Mouse (Mus musculus): ENCODE measurements around the gene Hacd2. TPM values are rescaled to one million over a fixed set of nuclear protein-coding genes. Genes with fewer than 3 reads are reported as not detected.

The Hacd2 gene
- total RNA-seq (2012; rRNA removed) (33.2 and 50.3 TPM in 2 replicates), total RNA-seq (2014; rRNA removed) (30.1 and 49.7 TPM in 2 replicates), polyA plus RNA-seq (2012; ENCODE audit: insufficient read length, low read depth) (133 and 135 TPM in 2 replicates)

DNA sequence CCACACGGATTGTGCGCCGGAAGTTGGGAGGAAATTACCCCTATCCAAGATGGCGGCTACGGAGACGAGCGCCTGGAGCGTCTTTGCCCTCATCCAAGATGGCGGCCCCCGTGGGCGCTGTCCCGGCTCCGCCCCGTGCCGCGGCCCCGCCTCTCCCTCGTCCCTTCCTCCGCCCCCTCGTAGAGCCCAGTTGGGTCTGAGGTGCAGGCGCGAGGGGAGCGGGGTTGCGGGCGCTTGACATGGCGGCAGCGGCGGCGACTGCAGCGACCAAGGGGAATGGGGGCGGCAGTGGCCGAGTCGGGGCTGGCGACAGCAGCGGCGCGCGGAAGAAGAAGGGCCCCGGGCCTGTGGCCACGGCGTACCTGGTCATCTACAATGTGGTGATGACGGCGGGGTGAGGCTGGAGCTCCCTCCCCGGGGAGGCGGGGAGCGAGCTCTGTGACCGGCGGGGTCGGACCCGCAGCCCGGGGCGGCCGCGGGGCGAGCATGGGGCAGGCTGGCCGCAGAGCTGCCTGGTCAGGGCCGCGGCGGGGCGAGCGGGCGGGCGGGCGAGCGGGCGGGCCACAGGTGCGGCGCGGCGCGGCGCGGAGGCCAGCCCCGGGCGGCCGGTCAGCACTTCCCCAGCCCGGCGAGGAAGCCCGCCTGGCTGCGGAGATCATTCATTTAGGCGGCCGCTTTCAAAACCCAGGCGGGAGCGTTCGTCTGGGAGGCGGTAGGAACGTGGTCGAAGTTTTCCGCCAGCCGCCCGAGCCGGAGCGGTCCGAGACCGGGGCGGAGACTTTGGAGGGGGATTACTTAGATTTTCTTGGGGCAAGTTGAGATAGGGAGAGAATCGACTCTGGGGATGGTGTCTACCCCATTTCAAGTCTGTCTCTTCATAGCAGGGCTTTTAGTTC, at the start of gene Hacd2:
Hacd2 (plus strand) TSS at position 187 of the 896 bp plus-strand sequence.
- in situ Hi-C loops (cut with MboI; ENCODE audit: low pct_ligation_motif_present, low pct_unique_long_range_greater_than_20kb, low sequenced_read_pairs), result no loop called here
- Histone ChIP-seq H3K79me2 (replicated peaks; ENCODE audit: control insufficient read depth, extremely low read depth, insufficient read depth, poor library complexity, severe bottlenecking) (peaks cover 12% of the 10 kb centered on the region), H3K27ac (ENCODE audit: insufficient read depth, low read depth) (peak within 1 kb of the TSS; percentile 26; the same call in 1 of the 2 replicates), H3K9me3 (replicated peaks; ENCODE audit: low read length) (peaks cover 9% of the 10 kb centered on the region), H3K27me3 (replicated peaks) (peaks cover 2% of the 10 kb centered on the region), H3K4me1 (ENCODE audit: control insufficient read depth in 1 of 2, insufficient read depth in 2 of 2) (peaks cover 5 to 33% of the 10 kb centered on the region in 2 experiments), H3K4me2 (ENCODE audit: insufficient read depth, low read depth, poor library complexity, severe bottlenecking) (peak within 1 kb of the TSS; percentile 98), H3K36me3 (replicated peaks in 1 of 2; ENCODE audit: control insufficient read depth in 1 of 2, insufficient read depth in 1 of 2, low read length in 1 of 2) (peaks cover 7 to 9% of the 10 kb centered on the region in 2 experiments), H3K4me3 (replicated peaks in 1 of 3; ENCODE audit: low read depth in 2 of 3, low read length in 2 of 3, poor library complexity in 1 of 3) (peak within 1 kb of the TSS; percentile 76 to 93 (median 81)), H3K9ac (ENCODE audit: insufficient read depth, low read depth) (peak within 1 kb of the TSS; percentile 85)
- no peak for TF ChIP-seq ZNF384 (IDR thresholded peaks at IDR 0.05; ENCODE audit: low read depth, low read length)
- peak; percentile 91 for TF ChIP-seq NRF1 (IDR thresholded peaks at IDR 0.05; ENCODE audit: low read depth, low read length)
- TF ChIP-seq MXI1 (IDR thresholded peaks at IDR 0.05; ENCODE audit: low read depth, low read length), result peak; percentile 70; the same call in 1 of the 2 replicates
- TF ChIP-seq TCF12 (IDR thresholded peaks at IDR 0.05; ENCODE audit: low read depth, low read length), result peak; percentile 91
- TF ChIP-seq MEF2A (IDR thresholded peaks at IDR 0.05; ENCODE audit: borderline replicate concordance, low read depth, low read length), result 0 out of 2 replicates have a peak, but pooled peaks have one; percentile 5
- TF ChIP-seq JUND (conservative IDR thresholded peaks at IDR 0.05; ENCODE audit: low read depth, low read length), result no peak
- peak; percentile 94; the same call in 1 of the 2 replicates for TF ChIP-seq KAT2A (IDR thresholded peaks at IDR 0.05; ENCODE audit: insufficient replicate concordance, low read length)
- peak; percentile 61; the same call in 1 of the 2 replicates for TF ChIP-seq MYC (IDR thresholded peaks at IDR 0.05; ENCODE audit: low read depth, low read length)
- TF ChIP-seq SMC3 (IDR thresholded peaks at IDR 0.05; ENCODE audit: low read depth, low read length), result no peak
- 0 out of 2 replicates have a peak, but pooled peaks have one; percentile 54 for TF ChIP-seq POLR2AphosphoS2 (IDR thresholded peaks at IDR 0.05; ENCODE audit: low read depth, low read length)
- TF ChIP-seq MAX (IDR thresholded peaks at IDR 0.05; ENCODE audit: low read length), result no peak
- peak; percentile 94 for TF ChIP-seq ZMIZ1 (IDR thresholded peaks at IDR 0.05; ENCODE audit: low read depth, low read length)
- peak; percentile 5; the same call in 1 of the 2 replicates for TF ChIP-seq USF2 (conservative IDR thresholded peaks at IDR 0.05; ENCODE audit: low read depth, low read length)
- TF ChIP-seq GABPA (IDR thresholded peaks at IDR 0.05; ENCODE audit: insufficient replicate concordance, low read depth, low read length), result peak; percentile 27; the same call in 1 of the 2 replicates
- peak; percentile 61; the same call in 1 of the 2 replicates for TF ChIP-seq IRF4 (IDR thresholded peaks at IDR 0.05; ENCODE audit: low read depth, low read length)
- no peak for TF ChIP-seq USF1 (IDR thresholded peaks at IDR 0.05; ENCODE audit: low read depth, low read length)
- TF ChIP-seq ZKSCAN1 (IDR thresholded peaks at IDR 0.05; ENCODE audit: borderline replicate concordance, low read depth, low read length), result no peak
- peak; percentile 97 for TF ChIP-seq POLR2A (IDR thresholded peaks at IDR 0.05; ENCODE audit: low read depth, low read length)
- no peak for TF ChIP-seq CHD2 (IDR thresholded peaks at IDR 0.05; ENCODE audit: low read length)
- TF ChIP-seq MAZ (IDR thresholded peaks at IDR 0.05; ENCODE audit: low read depth, low read length), result peak; percentile 6; the same call in 1 of the 2 replicates
- peak; percentile 94 for TF ChIP-seq UBTF (IDR thresholded peaks at IDR 0.05; ENCODE audit: low read depth, low read length)
- peak; percentile 98 for TF ChIP-seq HCFC1 (IDR thresholded peaks at IDR 0.05; ENCODE audit: low read depth, low read length)
- peak; percentile 100 for TF ChIP-seq RCOR1 (conservative IDR thresholded peaks at IDR 0.05; ENCODE audit: low read depth, low read length)
- peak; percentile 78; the same call in 1 of the 2 replicates for TF ChIP-seq TBP (conservative IDR thresholded peaks at IDR 0.05; ENCODE audit: low read depth, low read length)
- peak; percentile 83 for TF ChIP-seq NELFE (IDR thresholded peaks at IDR 0.05; ENCODE audit: low read depth, low read length)
- no peak for TF ChIP-seq E2F4 (IDR thresholded peaks at IDR 0.05; ENCODE audit: insufficient replicate concordance, low read depth, low read length)
- peak; percentile 92 for TF ChIP-seq ELF1 (IDR thresholded peaks at IDR 0.05; ENCODE audit: low read depth, low read length)
- TF ChIP-seq CTCF (conservative IDR thresholded peaks at IDR 0.05 in 1 of 2, IDR thresholded peaks at IDR 0.05 in 1 of 2; ENCODE audit: low read depth in 2 of 2, low read length in 2 of 2), result no peak
- DNase-seq (ENCODE audit: extremely low read depth), result peak; percentile 97
- dilution Hi-C loops (cut with MboI; ENCODE audit: extremely low pct_ligation_motif_present, extremely low pct_unique_long_range_greater_than_20kb, low sequenced_read_pairs), result no loop called here

All from CH12.LX (cell line).